Mouse (Mus musculus) large intestine, adult 2 months (tissue): ENCODE data around the gene Peg3. TPM values are rescaled to one million over a fixed set of nuclear protein-coding genes. Genes with fewer than 3 reads are reported as not detected.

Experiments
- DNase-seq: peaks from one replicate; pipeline ENCODE4 v3.0.0-alpha.2; 2012; ENCODE audit warnings: low read depth, low spot score
- WGBS: fragments of 180-500 bp; shearing (Covaris S2); methylation state at CpG from one replicate; pipeline ENCODE4 v1.1.7; 2018; 5-methylcytosine and 5-hydroxymethylcytosine counted together
- polyA plus RNA-seq: library from polyadenylated mRNA; depleted of rRNA; stranded (reverse); fragments of >200 nt; gene quantifications from 2 replicates; pipeline ENCODE4 v1.2.3, GENCODE M21; 2012; rRNA removed

Peg3 gene
- polyA plus RNA-seq, 1 experiment, result 0.68 TPM

- 43% methylated on average over 19 of the region's 19 CpGs for WGBS
- DNase-seq, result no peak
Measured at GRCm38 (mm10) chr7:6728263-6728931, 1.8 kb downstream of the Peg3 start.

- whole genome bisulfite sequencing, result 55% methylated on average over 19 of the region's 19 CpGs
- no peak for DNase-seq
Measured at GRCm38 (mm10) chr7:6727351-6728121, 2.7 kb downstream of the Peg3 start.

GRCm38 (mm10) chr7:6709396-6709795 lies 20.8 kb downstream of the Peg3 start:
- no peak for DNase-seq
- 90% methylated on average over 15 of the region's 15 CpGs for WGBS

GRCm38 (mm10) chr7:6708451-6709180 lies 21.6 kb downstream of the Peg3 start:
- no peak for DNase-seq
- 85% methylated on average over 17 of the region's 17 CpGs for WGBS

GRCm38 (mm10) chr7:6707416-6708015 lies 22.7 kb downstream of the Peg3 start:
- DNase-seq, result no peak
- WGBS, result 88% methylated on average over 23 of the region's 23 CpGs

GRCm38 (mm10) chr7:6699230-6699629 lies 31.0 kb downstream of the Peg3 start:
- WGBS, result 40% methylated on average over 3 of the region's 3 CpGs
- DNase-seq, result no peak

- no peak for DNase-seq
- WGBS, result 13% methylated on average over 32 of the region's 32 CpGs
Measured at GRCm38 (mm10) chr7:6696241-6697045, 33.8 kb downstream of the Peg3 start, which contains the start of gene Zim1. Zim1 (minus strand) TSS chr7:6696450.

GRCm38 (mm10) chr7:6685511-6685910 lies 44.7 kb downstream of the Peg3 start:
- no peak for DNase-seq

GRCm38 (mm10) chr7:6666726-6667125 lies 63.5 kb downstream of the Peg3 start:
- WGBS, result 47% methylated on average over 3 of the region's 3 CpGs
- DNase-seq, result no peak

More at GRCm38 (mm10) chr7:6685511-6685910, 44.7 kb downstream of the Peg3 start:
- WGBS, result 90% methylated on average over 6 of the region's 6 CpGs

- DNase-seq, result no peak
- WGBS, result 71% methylated on average over 7 of the region's 7 CpGs
Measured at GRCm38 (mm10) chr7:6663430-6663829, 66.8 kb downstream of the Peg3 start.

- no peak for DNase-seq
- WGBS, result 33% methylated on average over 2 of the region's 2 CpGs
Measured at GRCm38 (mm10) chr7:6659605-6660004, 70.6 kb downstream of the Peg3 start.

GRCm38 (mm10) chr7:6658606-6659005 lies 71.6 kb downstream of the Peg3 start:
- WGBS, result 84% methylated on average over 7 of the region's 7 CpGs
- DNase-seq, result no peak

Other genes starting within 250 kb of the Peg3 start
- not detected in 2 replicates for gene Olfr5, start 243.5 kb downstream of the Peg3 start, polyA plus RNA-seq
- gene Olfr1347, start 230.7 kb downstream of the Peg3 start, polyA plus RNA-seq, result not detected in 2 replicates
- gene Olfr1348, start 221.7 kb downstream of the Peg3 start, polyA plus RNA-seq, result not detected in 2 replicates
- gene Olfr1349, start 207.5 kb downstream of the Peg3 start, polyA plus RNA-seq, result not detected in 2 replicates
- not detected in 2 replicates for gene Olfr1350, start 165.6 kb downstream of the Peg3 start, polyA plus RNA-seq
- 0.05 and 0.21 TPM in 2 replicates for gene Zim1, start 34.0 kb downstream of the Peg3 start, polyA plus RNA-seq
- gene Usp29, start 147 bp upstream of the Peg3 start, polyA plus RNA-seq, result 0.16 and 0.21 TPM in 2 replicates